Mouse (Mus musculus): ENCODE results near the gene Utp20. TPM values are rescaled to one million over a fixed set of nuclear protein-coding genes. Genes with fewer than 3 reads are reported as not detected.

Gene Utp20
- total RNA-seq, 1 experiment = 136 TPM

- H3K9ac ChIP-seq (ENCODE audit: insufficient read depth, low read depth, low read length, poor library complexity, severe bottlenecking) = no peak overlapping the region
- no peaks in the 10 kb centered on the region for H3K36me3 ChIP-seq (ENCODE audit: control insufficient read depth, insufficient read depth, low read length, poor library complexity, severe bottlenecking)
- DNase-seq (ENCODE audit: low read depth, low spot score) = no peak
- TF ChIP-seq HCFC1 (IDR thresholded peaks at IDR 0.05; ENCODE audit: borderline replicate concordance, insufficient read depth, low read length) (no peak), ZC3H11A (IDR thresholded peaks at IDR 0.05; ENCODE audit: borderline replicate concordance, low read depth, low read length) (no peak), CHD2 (IDR thresholded peaks at IDR 0.05; ENCODE audit: low read depth, low read length) (no peak), MAFK (IDR thresholded peaks at IDR 0.05; ENCODE audit: insufficient read depth, low read depth, low read length) (no peak), ZNF384 (IDR thresholded peaks at IDR 0.05; ENCODE audit: low read depth, low read length) (no peak)
- H3K27ac ChIP-seq (ENCODE audit: insufficient read depth, low read depth, low read length, poor library complexity, severe bottlenecking) = no peak overlapping the region
- H3K4me3 ChIP-seq (ENCODE audit: insufficient read depth in 1 of 2, low read depth in 1 of 2, low read length in 2 of 2, poor library complexity in 1 of 2, severe bottlenecking in 1 of 2) = no peak overlapping the region
- no peaks in the 10 kb centered on the region for H3K9me3 ChIP-seq (ENCODE audit: control insufficient read depth, insufficient read depth, low read depth, low read length)
- H3K4me1 ChIP-seq (ENCODE audit: control insufficient read depth in 2 of 2, insufficient read depth in 2 of 2, low read length in 2 of 2, poor library complexity in 1 of 2) = no peaks in the 10 kb centered on the region
- in situ Hi-C loops (cut with MboI; ENCODE audit: low sequenced_read_pairs in 2 of 2, unreplicated experiment in 2 of 2) = no loop called here
Measured at GRCm38 (mm10) chr10:88861416-88861815, 34.8 kb upstream of the Utp20 start.

- Histone ChIP-seq H3K9me3 (ENCODE audit: control insufficient read depth, insufficient read depth, low read depth, low read length) (no peaks in the 10 kb centered on the region), H3K36me3 (ENCODE audit: control insufficient read depth, insufficient read depth, low read length, poor library complexity, severe bottlenecking) (no peaks in the 10 kb centered on the region), H3K4me3 (ENCODE audit: insufficient read depth in 1 of 2, low read depth in 1 of 2, low read length in 2 of 2, poor library complexity in 1 of 2, severe bottlenecking in 1 of 2) (no peak overlapping the region), H3K4me1 (ENCODE audit: control insufficient read depth in 2 of 2, insufficient read depth in 2 of 2, low read length in 2 of 2, poor library complexity in 1 of 2) (no peaks in the 10 kb centered on the region), H3K9ac (ENCODE audit: insufficient read depth, low read depth, low read length, poor library complexity, severe bottlenecking) (no peak overlapping the region), H3K27ac (ENCODE audit: insufficient read depth, low read depth, low read length, poor library complexity, severe bottlenecking) (no peak overlapping the region)
- in situ Hi-C loops (cut with MboI; ENCODE audit: low sequenced_read_pairs in 2 of 2, unreplicated experiment in 2 of 2) = no loop called here
- TF ChIP-seq CHD2 (IDR thresholded peaks at IDR 0.05; ENCODE audit: low read depth, low read length) = no peak
- no peak for TF ChIP-seq ZNF384 (IDR thresholded peaks at IDR 0.05; ENCODE audit: low read depth, low read length)
- TF ChIP-seq MAFK (IDR thresholded peaks at IDR 0.05; ENCODE audit: insufficient read depth, low read depth, low read length) = no peak
- TF ChIP-seq ZC3H11A (IDR thresholded peaks at IDR 0.05; ENCODE audit: borderline replicate concordance, low read depth, low read length) = no peak
- TF ChIP-seq HCFC1 (IDR thresholded peaks at IDR 0.05; ENCODE audit: borderline replicate concordance, insufficient read depth, low read length) = no peak
- DNase-seq (ENCODE audit: low read depth, low spot score) = no peak
Measured at GRCm38 (mm10) chr10:88860911-88861310, 34.3 kb upstream of the Utp20 start.

GRCm38 (mm10) chr10:88853326-88853725 is 26.7 kb upstream of the Utp20 start:
- H3K4me1 ChIP-seq (ENCODE audit: control insufficient read depth in 2 of 2, insufficient read depth in 2 of 2, low read length in 2 of 2, poor library complexity in 1 of 2) = no peaks in the 10 kb centered on the region
- H3K27ac ChIP-seq (ENCODE audit: insufficient read depth, low read depth, low read length, poor library complexity, severe bottlenecking) = no peak overlapping the region
- H3K9me3 ChIP-seq (ENCODE audit: control insufficient read depth, insufficient read depth, low read depth, low read length) = no peaks in the 10 kb centered on the region
- H3K4me3 ChIP-seq (ENCODE audit: insufficient read depth in 1 of 2, low read depth in 1 of 2, low read length in 2 of 2, poor library complexity in 1 of 2, severe bottlenecking in 1 of 2) = no peak overlapping the region
- in situ Hi-C loops (cut with MboI; ENCODE audit: low sequenced_read_pairs in 2 of 2, unreplicated experiment in 2 of 2) = no loop called here
- no peak overlapping the region for H3K9ac ChIP-seq (ENCODE audit: insufficient read depth, low read depth, low read length, poor library complexity, severe bottlenecking)
- DNase-seq (ENCODE audit: low read depth, low spot score) = no peak
- H3K36me3 ChIP-seq (ENCODE audit: control insufficient read depth, insufficient read depth, low read length, poor library complexity, severe bottlenecking) = no peaks in the 10 kb centered on the region
- TF ChIP-seq ZNF384 (IDR thresholded peaks at IDR 0.05; ENCODE audit: low read depth, low read length) (no peak), CHD2 (IDR thresholded peaks at IDR 0.05; ENCODE audit: low read depth, low read length) (no peak), HCFC1 (IDR thresholded peaks at IDR 0.05; ENCODE audit: borderline replicate concordance, insufficient read depth, low read length) (no peak), MAFK (IDR thresholded peaks at IDR 0.05; ENCODE audit: insufficient read depth, low read depth, low read length) (no peak)

GRCm38 (mm10) chr10:88849976-88850375 is 23.4 kb upstream of the Utp20 start:
- in situ Hi-C loops (cut with MboI; ENCODE audit: low sequenced_read_pairs in 2 of 2, unreplicated experiment in 2 of 2) = no loop called here
- H3K36me3 ChIP-seq (ENCODE audit: control insufficient read depth, insufficient read depth, low read length, poor library complexity, severe bottlenecking) = no peaks in the 10 kb centered on the region
- H3K4me3 ChIP-seq (ENCODE audit: insufficient read depth in 1 of 2, low read depth in 1 of 2, low read length in 2 of 2, poor library complexity in 1 of 2, severe bottlenecking in 1 of 2) = no peak overlapping the region
- no peak for DNase-seq (ENCODE audit: low read depth, low spot score)
- TF ChIP-seq ZC3H11A (IDR thresholded peaks at IDR 0.05; ENCODE audit: borderline replicate concordance, low read depth, low read length) = no peak
- no peak for TF ChIP-seq HCFC1 (IDR thresholded peaks at IDR 0.05; ENCODE audit: borderline replicate concordance, insufficient read depth, low read length)
- no peak for TF ChIP-seq ZNF384 (IDR thresholded peaks at IDR 0.05; ENCODE audit: low read depth, low read length)
- TF ChIP-seq CHD2 (IDR thresholded peaks at IDR 0.05; ENCODE audit: low read depth, low read length) = no peak
- TF ChIP-seq MAFK (IDR thresholded peaks at IDR 0.05; ENCODE audit: insufficient read depth, low read depth, low read length) = no peak
- H3K9me3 ChIP-seq (ENCODE audit: control insufficient read depth, insufficient read depth, low read depth, low read length) = no peaks in the 10 kb centered on the region
- H3K4me1 ChIP-seq (ENCODE audit: control insufficient read depth in 2 of 2, insufficient read depth in 2 of 2, low read length in 2 of 2, poor library complexity in 1 of 2) = no peaks in the 10 kb centered on the region
- H3K9ac ChIP-seq (ENCODE audit: insufficient read depth, low read depth, low read length, poor library complexity, severe bottlenecking) = no peak overlapping the region
- no peak overlapping the region for H3K27ac ChIP-seq (ENCODE audit: insufficient read depth, low read depth, low read length, poor library complexity, severe bottlenecking)

GRCm38 (mm10) chr10:88848876-88849476 is 22.4 kb upstream of the Utp20 start:
- no peak for DNase-seq (ENCODE audit: low read depth, low spot score)
- Histone ChIP-seq H3K27ac (ENCODE audit: insufficient read depth, low read depth, low read length, poor library complexity, severe bottlenecking) (no peak overlapping the region), H3K4me3 (ENCODE audit: insufficient read depth in 1 of 2, low read depth in 1 of 2, low read length in 2 of 2, poor library complexity in 1 of 2, severe bottlenecking in 1 of 2) (no peak overlapping the region), H3K9ac (ENCODE audit: insufficient read depth, low read depth, low read length, poor library complexity, severe bottlenecking) (no peak overlapping the region), H3K4me1 (ENCODE audit: control insufficient read depth in 2 of 2, insufficient read depth in 2 of 2, low read length in 2 of 2, poor library complexity in 1 of 2) (no peaks in the 10 kb centered on the region), H3K9me3 (ENCODE audit: control insufficient read depth, insufficient read depth, low read depth, low read length) (no peaks in the 10 kb centered on the region), H3K36me3 (ENCODE audit: control insufficient read depth, insufficient read depth, low read length, poor library complexity, severe bottlenecking) (no peaks in the 10 kb centered on the region)
- in situ Hi-C loops (cut with MboI; ENCODE audit: low sequenced_read_pairs in 2 of 2, unreplicated experiment in 2 of 2) = no loop called here
- TF ChIP-seq MAFK (IDR thresholded peaks at IDR 0.05; ENCODE audit: insufficient read depth, low read depth, low read length) (no peak), HCFC1 (IDR thresholded peaks at IDR 0.05; ENCODE audit: borderline replicate concordance, insufficient read depth, low read length) (no peak), CHD2 (IDR thresholded peaks at IDR 0.05; ENCODE audit: low read depth, low read length) (no peak), ZNF384 (IDR thresholded peaks at IDR 0.05; ENCODE audit: low read depth, low read length) (no peak), ZC3H11A (IDR thresholded peaks at IDR 0.05; ENCODE audit: borderline replicate concordance, low read depth, low read length) (no peak)

All from ES-E14 (cell line).